Mouse (Mus musculus): ENCODE measurements around the gene Il3ra.

- TF ChIP-seq CTCF (IDR thresholded peaks at IDR 0.05; ENCODE audit: borderline replicate concordance, control insufficient read depth, extremely low read depth, insufficient read depth, low read length, poor library complexity) (no peak), POLR2A (IDR thresholded peaks at IDR 0.05; ENCODE audit: control insufficient read depth, extremely low read depth, insufficient read depth, low read length, poor library complexity) (no peak)
Observed at GRCm38 (mm10) chr14:14309416-14309815, 36.7 kb upstream of the Il3ra start.

All from thymus, adult 2 months (tissue).